Mouse (Mus musculus): ENCODE measurements around the gene Dgki. TPM values are rescaled to one million over a fixed set of nuclear protein-coding genes. Genes with fewer than 3 reads are reported as not detected.

Gene Dgki
- 0.38 and 1.0 TPM in 2 replicates for polyA plus RNA-seq (2016; fragmentation: Nextera tagmentation; extraction: Ambion mirVana)

DNA sequence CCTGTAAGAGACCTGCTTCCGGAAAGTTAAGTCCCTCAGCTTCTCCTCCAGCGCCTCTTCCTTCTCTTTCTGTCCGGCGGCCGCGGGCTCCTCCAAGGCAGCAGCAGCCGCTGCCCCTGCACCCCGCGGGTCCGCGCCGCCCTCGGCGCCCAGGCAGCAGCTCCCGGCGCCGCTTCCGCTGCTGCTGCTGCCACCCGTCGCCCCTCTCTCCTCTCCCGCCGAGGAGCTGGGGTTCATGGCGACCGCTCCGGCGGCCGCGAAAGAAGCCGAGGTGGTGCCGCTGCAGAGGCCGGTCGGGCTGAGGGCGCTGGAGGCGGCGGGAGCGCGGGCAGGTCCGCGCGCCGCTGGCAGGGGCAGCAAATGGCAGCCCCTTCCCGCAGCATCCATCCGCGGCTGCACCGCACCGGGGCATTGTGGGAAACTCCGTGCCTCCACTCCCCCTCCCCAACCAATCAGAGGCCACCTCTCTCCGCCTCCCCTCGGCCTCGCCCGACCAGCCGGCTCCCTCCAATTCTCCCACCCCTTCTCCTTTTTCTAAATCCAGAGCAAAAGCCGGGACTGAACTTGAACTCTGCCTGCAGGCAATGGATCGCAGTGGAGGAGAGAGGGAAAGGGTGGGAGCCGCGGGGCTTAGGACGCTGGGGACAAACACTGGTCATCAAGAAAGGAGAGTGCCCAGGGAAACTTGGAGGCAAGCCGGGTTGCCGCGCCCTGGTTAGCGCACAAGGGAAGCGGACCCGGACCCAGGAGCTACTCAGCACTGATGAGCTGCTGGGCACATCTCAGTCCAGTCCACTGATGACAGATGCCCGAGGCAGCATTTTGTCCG, at the start of gene Dgki:
Dgki (minus strand) TSS at position 623 of the 829 bp plus-strand sequence.
- no peaks in the 10 kb centered on the region for H3K9me3 ChIP-seq
- H3K4me1 ChIP-seq = peaks cover 21% of the 10 kb centered on the region
- peak; percentile 80 for DNase-seq (ENCODE audit: extremely low spot score, low spot score)
- H3K36me3 ChIP-seq (replicated peaks) = no peaks in the 10 kb centered on the region
- peak within 1 kb of the TSS; percentile 77 for H3K4me3 ChIP-seq
- WGBS = under 1% methylated on average over 63 of the region's 65 CpGs
- peaks cover 64% of the 10 kb centered on the region for H3K27me3 ChIP-seq (ENCODE audit: poor library complexity, severe bottlenecking)
- H3K27ac ChIP-seq = peak within 1 kb of the TSS; percentile 80

GRCm38 (mm10) chr6:37347606-37348005, 47.6 kb upstream of the Dgki start:
- no peak for DNase-seq (ENCODE audit: extremely low spot score, low spot score)
- Histone ChIP-seq H3K4me3 (no peak overlapping the region), H3K27ac (no peak overlapping the region)

GRCm38 (mm10) chr6:37338055-37338454, 38.1 kb upstream of the Dgki start:
- H3K36me3 ChIP-seq (replicated peaks) = 0 out of 2 replicates have a peak, but pooled peaks cover 4% of the 10 kb centered on the region
- DNase-seq (ENCODE audit: extremely low spot score, low spot score) = no peak
- 88% methylated on average over 5 of the region's 5 CpGs for WGBS
- H3K27ac ChIP-seq = no peak overlapping the region
- H3K4me3 ChIP-seq = no peak overlapping the region
- H3K27me3 ChIP-seq (ENCODE audit: poor library complexity, severe bottlenecking) = no peaks in the 10 kb centered on the region
- peaks cover 13% of the 10 kb centered on the region for H3K4me1 ChIP-seq
- no peaks in the 10 kb centered on the region for H3K9me3 ChIP-seq

More at GRCm38 (mm10) chr6:37347606-37348005, 47.6 kb upstream of the Dgki start:
- Histone ChIP-seq H3K9me3 (no peaks in the 10 kb centered on the region), H3K4me1 (peaks cover 4% of the 10 kb centered on the region; the same call in 1 of the 2 replicates), H3K27me3 (ENCODE audit: poor library complexity, severe bottlenecking) (no peaks in the 10 kb centered on the region), H3K36me3 (replicated peaks) (0 out of 2 replicates have a peak, but pooled peaks cover 5% of the 10 kb centered on the region)
- 86% methylated on average over 5 of the region's 5 CpGs for WGBS

GRCm38 (mm10) chr6:37336831-37337260, 36.9 kb upstream of the Dgki start:
- peaks cover 4% of the 10 kb centered on the region; the same call in 1 of the 2 replicates for H3K36me3 ChIP-seq (replicated peaks)
- DNase-seq (ENCODE audit: extremely low spot score, low spot score) = no peak
- no peak overlapping the region for H3K4me3 ChIP-seq
- H3K9me3 ChIP-seq = no peaks in the 10 kb centered on the region
- peaks cover 13% of the 10 kb centered on the region for H3K4me1 ChIP-seq
- 0 out of 2 replicates have a peak overlapping the region, but pooled peaks have one; percentile 36 for H3K27ac ChIP-seq
- H3K27me3 ChIP-seq (ENCODE audit: poor library complexity, severe bottlenecking) = no peaks in the 10 kb centered on the region
- WGBS = 20% methylated on average over 5 of the region's 5 CpGs

DNA sequence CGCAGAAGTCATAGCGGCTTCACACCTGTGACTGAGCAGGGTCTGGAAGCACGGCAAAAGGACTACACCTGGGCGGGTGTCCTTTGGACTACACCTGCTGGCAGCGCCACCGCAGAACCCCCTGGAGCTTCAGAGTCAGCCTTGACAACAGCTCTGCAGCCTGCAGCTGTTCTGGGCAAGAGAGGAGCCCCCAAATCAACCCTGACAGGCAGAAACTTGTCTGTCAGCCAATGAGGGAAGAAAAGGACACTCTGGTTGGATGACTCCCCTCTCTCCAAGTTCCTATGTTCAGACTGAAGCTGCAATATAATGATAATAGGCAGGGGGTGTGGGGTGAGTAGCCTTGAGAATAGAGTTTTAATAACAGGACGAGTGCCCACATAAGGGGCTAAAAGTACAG, 36.4 kb upstream of the Dgki start:
- 61% methylated on average over 7 of the region's 7 CpGs for WGBS
- no peaks in the 10 kb centered on the region for H3K27me3 ChIP-seq (ENCODE audit: poor library complexity, severe bottlenecking)
- no peak for DNase-seq (ENCODE audit: extremely low spot score, low spot score)
- H3K27ac ChIP-seq = peak overlapping the region; percentile 36; the same call in 1 of the 2 replicates
- peaks cover 13% of the 10 kb centered on the region for H3K4me1 ChIP-seq
- peaks cover 4% of the 10 kb centered on the region; the same call in 1 of the 2 replicates for H3K36me3 ChIP-seq (replicated peaks)
- no peak overlapping the region for H3K4me3 ChIP-seq
- no peaks in the 10 kb centered on the region for H3K9me3 ChIP-seq

DNA sequence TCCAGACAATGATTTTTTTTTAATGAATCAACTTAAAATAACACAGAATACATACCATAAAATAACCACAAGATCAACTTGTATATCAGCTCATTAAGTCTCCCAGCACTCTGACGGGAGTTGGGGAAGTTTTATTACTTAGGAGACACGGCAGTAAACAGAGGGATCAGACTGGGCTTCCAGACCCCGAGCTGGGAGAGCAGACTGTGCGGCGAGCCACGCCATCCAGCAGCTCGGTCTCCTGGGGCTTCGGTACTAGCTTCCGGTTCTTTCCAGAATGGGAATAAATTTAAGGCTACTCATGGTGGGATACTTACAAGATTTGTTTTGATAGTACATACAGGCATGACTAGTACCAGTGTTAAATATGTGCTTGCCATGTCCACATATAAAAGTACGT, 32.9 kb upstream of the Dgki start:
- Histone ChIP-seq H3K27ac (no peak overlapping the region), H3K9me3 (no peaks in the 10 kb centered on the region), H3K4me3 (no peak overlapping the region), H3K27me3 (ENCODE audit: poor library complexity, severe bottlenecking) (no peaks in the 10 kb centered on the region), H3K4me1 (peaks cover 35% of the 10 kb centered on the region), H3K36me3 (replicated peaks) (peaks cover 4% of the 10 kb centered on the region; the same call in 1 of the 2 replicates)
- DNase-seq (ENCODE audit: extremely low spot score, low spot score) = no peak
- 87% methylated on average over 10 of the region's 10 CpGs for WGBS

DNA sequence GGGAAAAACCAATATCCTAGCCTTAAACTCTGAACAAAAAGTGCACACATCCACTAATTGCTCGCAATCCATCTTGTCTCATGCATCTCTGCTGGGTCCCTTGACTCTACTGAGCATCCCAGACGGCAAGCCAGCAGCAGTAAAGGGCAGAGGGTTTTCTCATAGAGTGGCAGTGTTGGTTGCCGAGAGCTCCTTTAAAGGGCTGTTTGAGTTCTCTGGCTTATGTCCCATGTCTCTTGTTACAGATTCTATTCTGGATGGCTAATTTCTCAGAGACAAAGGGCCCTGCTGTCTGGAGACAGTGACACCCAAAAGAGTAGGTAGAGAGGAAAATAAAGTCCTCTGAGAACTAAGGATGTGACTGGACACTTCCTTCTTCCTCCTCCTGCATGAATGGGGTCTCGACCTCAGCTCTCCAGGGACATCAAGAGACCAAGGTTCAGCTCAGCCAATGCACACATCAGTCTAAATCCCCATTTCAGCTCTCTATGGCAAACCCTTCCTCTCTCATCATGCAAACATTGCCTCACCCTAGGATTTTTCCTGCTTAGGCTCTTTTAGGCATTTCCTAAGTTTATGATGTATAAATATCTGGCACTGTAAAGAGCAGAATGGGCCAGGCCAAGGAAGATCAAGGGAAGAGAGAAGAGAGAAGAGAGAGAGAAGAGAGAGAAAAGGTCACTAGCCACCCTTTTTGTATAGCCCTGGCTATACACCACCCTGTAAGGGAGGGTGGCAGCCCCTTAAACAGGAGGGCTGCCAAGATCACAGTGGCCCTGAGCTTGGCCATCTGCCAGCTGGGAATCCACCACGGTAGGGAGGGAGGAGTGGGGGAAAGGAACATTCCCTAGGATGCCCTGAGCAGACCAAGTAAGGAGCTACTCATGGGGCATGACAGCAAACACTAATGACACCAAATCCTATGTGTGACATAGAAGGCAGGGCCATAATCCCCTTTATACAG, 30.2 kb upstream of the Dgki start:
- no peak overlapping the region for H3K27ac ChIP-seq
- DNase-seq (ENCODE audit: extremely low spot score, low spot score) = no peak
- 61% methylated on average over 5 of the region's 5 CpGs for WGBS
- H3K27me3 ChIP-seq (ENCODE audit: poor library complexity, severe bottlenecking) = no peaks in the 10 kb centered on the region
- no peaks in the 10 kb centered on the region for H3K9me3 ChIP-seq
- H3K4me3 ChIP-seq = no peak overlapping the region
- H3K36me3 ChIP-seq (replicated peaks) = peaks cover 4% of the 10 kb centered on the region; the same call in 1 of the 2 replicates
- peaks cover 27% of the 10 kb centered on the region for H3K4me1 ChIP-seq

DNA sequence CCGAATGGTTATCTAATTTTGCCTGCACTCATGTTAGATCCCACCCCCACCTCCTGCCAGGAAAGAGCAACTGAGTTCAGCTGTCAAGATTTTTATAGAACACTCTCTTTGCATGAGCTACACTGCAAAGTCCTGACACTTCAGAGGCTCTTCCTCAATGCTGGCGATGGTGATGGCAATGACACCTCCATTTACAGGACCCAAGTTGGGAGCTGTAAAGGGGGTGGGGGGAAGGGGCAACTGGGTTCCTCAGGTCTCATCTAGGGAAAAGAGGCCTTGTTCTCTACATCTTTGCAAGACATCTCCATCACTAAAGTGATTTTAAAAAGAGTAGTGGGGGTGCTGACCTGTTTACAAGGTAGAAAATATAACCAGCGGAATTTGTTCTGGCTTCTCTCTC, 29.4 kb upstream of the Dgki start:
- 92% methylated on average over 3 of the region's 3 CpGs for WGBS
- DNase-seq (ENCODE audit: extremely low spot score, low spot score) = no peak
- H3K4me1 ChIP-seq = peaks cover 27% of the 10 kb centered on the region
- H3K36me3 ChIP-seq (replicated peaks) = peaks cover 4% of the 10 kb centered on the region; the same call in 1 of the 2 replicates
- no peak overlapping the region for H3K27ac ChIP-seq
- no peaks in the 10 kb centered on the region for H3K9me3 ChIP-seq
- no peaks in the 10 kb centered on the region for H3K27me3 ChIP-seq (ENCODE audit: poor library complexity, severe bottlenecking)
- no peak overlapping the region for H3K4me3 ChIP-seq

- Histone ChIP-seq H3K36me3 (replicated peaks) (peaks cover 4% of the 10 kb centered on the region; the same call in 1 of the 2 replicates), H3K9me3 (no peaks in the 10 kb centered on the region), H3K4me3 (no peak overlapping the region), H3K27me3 (ENCODE audit: poor library complexity, severe bottlenecking) (no peaks in the 10 kb centered on the region), H3K27ac (no peak overlapping the region), H3K4me1 (peaks cover 27% of the 10 kb centered on the region)
- WGBS = 31% methylated on average over 7 of the region's 7 CpGs
- no peak for DNase-seq (ENCODE audit: extremely low spot score, low spot score)
These were observed 28.7 kb upstream of the Dgki start for GRCm38 (mm10) chr6:37328671-37329070.

DNA sequence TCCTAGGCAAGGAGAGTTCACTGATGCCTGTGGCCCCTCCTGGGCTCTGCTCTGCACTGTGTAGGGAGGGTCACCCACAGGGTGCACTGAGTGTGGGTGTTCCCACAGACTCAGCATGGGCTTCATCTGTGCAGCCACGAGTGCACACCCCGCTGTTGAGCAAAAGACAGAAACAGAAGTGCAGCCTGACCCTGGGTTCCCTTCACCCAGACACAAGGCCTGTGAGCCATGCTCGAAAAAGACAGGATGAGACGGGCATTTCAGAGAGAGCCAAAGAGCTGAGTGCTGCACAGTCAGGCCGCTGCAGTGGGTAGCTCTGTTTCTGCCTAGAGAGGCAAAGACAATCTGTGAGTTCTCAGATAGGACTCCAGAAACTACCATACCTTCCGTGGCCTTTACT, 27.5 kb upstream of the Dgki start:
- WGBS = 52% methylated on average over 6 of the region's 6 CpGs
- no peaks in the 10 kb centered on the region; the same call in 1 of the 2 replicates for H3K36me3 ChIP-seq (replicated peaks)
- DNase-seq (ENCODE audit: extremely low spot score, low spot score) = no peak
- no peak overlapping the region for H3K4me3 ChIP-seq
- no peaks in the 10 kb centered on the region for H3K27me3 ChIP-seq (ENCODE audit: poor library complexity, severe bottlenecking)
- no peak overlapping the region for H3K27ac ChIP-seq
- H3K9me3 ChIP-seq = no peaks in the 10 kb centered on the region
- peaks cover 27% of the 10 kb centered on the region for H3K4me1 ChIP-seq

- H3K4me3 ChIP-seq = no peak overlapping the region
- no peaks in the 10 kb centered on the region for H3K9me3 ChIP-seq
- 73% methylated on average over 8 of the region's 8 CpGs for WGBS
- DNase-seq (ENCODE audit: extremely low spot score, low spot score) = no peak
- H3K36me3 ChIP-seq (replicated peaks) = no peaks in the 10 kb centered on the region; the same call in 1 of the 2 replicates
- H3K4me1 ChIP-seq = peaks cover 27% of the 10 kb centered on the region
- no peak overlapping the region for H3K27ac ChIP-seq
- H3K27me3 ChIP-seq (ENCODE audit: poor library complexity, severe bottlenecking) = no peaks in the 10 kb centered on the region
These were observed 26.6 kb upstream of the Dgki start for GRCm38 (mm10) chr6:37326603-37326955.

GRCm38 (mm10) chr6:37325906-37326602, 26.1 kb upstream of the Dgki start:
- no peaks in the 10 kb centered on the region for H3K36me3 ChIP-seq (replicated peaks)
- DNase-seq (ENCODE audit: extremely low spot score, low spot score) = no peak
- no peak overlapping the region for H3K4me3 ChIP-seq
- no peaks in the 10 kb centered on the region for H3K27me3 ChIP-seq (ENCODE audit: poor library complexity, severe bottlenecking)
- no peaks in the 10 kb centered on the region for H3K9me3 ChIP-seq
- 91% methylated on average over 9 of the region's 9 CpGs for WGBS
- peaks cover 27% of the 10 kb centered on the region for H3K4me1 ChIP-seq
- no peak overlapping the region for H3K27ac ChIP-seq

Data from forebrain, embryonic 10.5 days (tissue).